Mouse (Mus musculus): Measurements from ENCODE around the gene Hmbs. TPM values are rescaled to one million over a fixed set of nuclear protein-coding genes. Genes with fewer than 3 reads are reported as not detected.

Hmbs gene
- total RNA-seq, 2 experiments from 2014 or later = 18.9 to 21.2 TPM

DNA sequence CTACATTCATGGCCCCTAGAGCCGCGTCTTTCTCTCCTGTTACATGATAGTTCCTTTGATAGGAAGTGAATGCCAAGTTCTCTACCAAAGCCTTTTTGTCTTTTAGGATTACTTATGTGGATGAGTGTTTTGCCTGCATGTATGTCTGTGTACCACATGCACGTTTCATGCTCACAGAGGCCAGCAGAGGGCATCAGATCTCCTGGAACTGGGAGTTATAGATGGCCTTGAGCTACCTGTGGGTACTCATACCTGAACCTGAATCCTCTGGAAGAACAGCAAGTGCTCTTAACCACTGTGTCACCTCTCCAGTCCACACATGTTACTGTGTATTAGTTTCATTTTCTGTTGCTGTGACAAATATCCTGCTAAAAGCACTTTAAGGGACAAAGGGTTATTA is 51.5 kb downstream of the Hmbs start:
- peak in 1 of 2 experiments; percentile 36 for DNase-seq (ENCODE audit: low spot score in 2 of 2)

DNA sequence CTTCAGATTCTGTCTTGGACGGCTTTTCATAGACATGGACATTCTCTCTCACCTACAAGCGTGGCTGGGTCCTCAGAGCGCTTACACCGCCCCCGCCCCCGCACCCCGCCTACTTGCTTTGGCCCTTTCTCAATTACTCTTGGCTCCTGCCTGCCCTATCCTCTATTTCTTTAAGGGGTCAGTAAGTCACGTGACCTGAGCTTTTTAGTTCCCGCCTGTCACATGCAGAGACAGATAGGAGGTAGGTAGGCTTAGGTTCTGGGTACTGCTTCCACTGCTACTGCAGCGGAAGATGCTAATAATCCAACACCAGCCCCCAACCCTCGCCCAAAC is 55.1 kb downstream of the Hmbs start:
- no peak for DNase-seq (ENCODE audit: low spot score in 2 of 2)

DNA sequence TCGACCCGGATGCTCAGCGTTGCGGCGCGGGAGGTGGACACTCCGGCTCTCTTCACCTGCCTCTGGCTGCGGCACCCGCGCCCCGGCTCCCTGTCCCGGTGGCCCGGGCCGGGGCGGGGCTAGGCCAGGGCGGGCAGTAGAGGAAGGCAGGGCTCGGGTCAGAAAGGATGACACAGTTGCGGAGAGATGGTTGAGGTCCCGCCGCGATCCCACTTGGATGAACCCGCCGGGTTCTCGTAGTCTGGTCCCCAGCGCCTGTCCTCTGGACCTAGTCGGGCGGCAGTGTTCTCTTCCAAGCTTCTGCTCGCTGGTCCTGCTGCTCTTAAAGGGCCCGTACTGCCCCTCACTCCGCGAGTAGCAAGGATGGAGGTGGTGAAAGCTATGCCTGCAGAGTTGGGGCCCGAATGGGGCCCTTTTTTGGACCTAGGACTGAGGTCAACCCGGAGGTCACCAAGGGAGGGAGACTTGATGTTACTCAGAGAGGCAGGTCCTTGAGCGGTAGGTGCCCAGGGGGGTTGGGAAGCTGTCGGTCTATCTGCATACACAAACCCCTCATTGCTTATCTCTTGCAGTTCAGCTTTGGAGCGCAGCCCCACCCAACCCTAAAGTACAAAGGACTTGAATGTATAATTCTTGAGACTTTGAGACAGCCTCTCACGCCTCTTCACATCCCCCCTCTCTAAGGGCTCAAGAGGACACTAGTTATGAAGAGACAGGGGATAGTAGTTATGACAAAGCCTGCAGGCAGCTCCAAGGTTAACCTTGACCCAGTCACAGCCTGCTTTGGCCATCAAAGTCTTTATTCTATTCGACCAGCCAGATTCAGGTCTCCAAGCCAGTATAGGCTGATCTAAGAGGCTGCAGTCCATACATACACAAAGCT is 55.7 kb downstream of the Hmbs start, which contains the start of gene Abcg4:
TSS of gene Abcg4 (minus strand) at position 540 of the 883 bp plus-strand sequence.
- DNase-seq (ENCODE audit: low spot score in 2 of 2) = peak; percentile 61 to 62

DNA sequence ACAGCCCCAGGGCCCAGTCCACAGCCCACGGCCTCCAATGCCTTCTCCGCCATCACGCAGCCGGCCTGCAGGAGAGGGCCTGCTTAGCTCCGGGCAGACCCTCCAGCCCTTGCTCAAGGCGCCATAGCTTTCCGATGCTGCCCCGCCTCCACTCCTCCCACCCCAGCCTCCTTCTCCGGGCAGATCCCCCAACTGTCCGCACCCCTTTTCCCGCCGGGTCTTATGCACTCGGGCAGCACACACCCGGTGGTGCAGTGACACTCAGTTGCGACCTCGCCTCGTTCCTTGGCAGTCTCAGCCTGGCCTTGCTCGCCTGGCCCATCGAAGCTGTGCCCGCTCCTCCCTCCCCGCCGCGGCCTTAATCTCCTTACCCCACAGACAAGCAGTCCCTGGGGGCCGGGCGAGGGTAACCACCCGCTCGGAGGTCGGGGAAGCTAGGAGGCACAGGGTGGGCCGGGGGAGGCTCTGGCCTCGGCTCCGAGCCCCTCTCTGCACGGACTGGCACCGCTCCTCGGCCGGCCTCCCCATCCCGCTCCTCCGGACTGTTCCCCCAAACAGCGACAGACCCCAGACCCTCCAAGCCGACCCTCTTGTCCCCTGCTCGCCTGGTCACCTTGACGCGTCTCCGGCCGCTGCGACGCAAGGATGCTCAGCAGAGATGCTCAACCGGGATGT is 56.5 kb downstream of the Hmbs start:
- DNase-seq (ENCODE audit: low spot score in 2 of 2) = peak in 1 of 2 experiments; percentile 19

DNA sequence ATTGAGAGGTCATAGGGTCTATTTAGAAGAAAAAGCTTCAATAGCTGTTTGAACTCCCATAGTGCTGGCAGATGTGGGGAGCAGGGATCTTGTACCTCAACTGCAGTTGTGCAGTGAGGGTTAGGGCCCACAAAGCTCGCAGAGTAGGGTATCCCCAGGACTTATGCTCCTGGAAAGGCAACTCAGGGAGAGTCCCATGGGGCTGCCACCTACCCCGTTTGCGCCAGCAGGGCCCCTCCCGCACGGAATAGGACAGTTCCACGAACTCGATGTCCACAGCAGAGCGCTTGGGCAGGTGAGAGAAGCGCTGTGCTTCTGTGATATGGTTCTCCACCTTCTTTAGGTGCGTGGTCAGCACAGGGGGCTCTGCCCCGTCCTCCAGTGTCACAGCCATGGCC is 57.0 kb downstream of the Hmbs start:
- peak in 1 of 2 experiments; percentile 22 for DNase-seq (ENCODE audit: low spot score in 2 of 2)

Small RNA genes lying within 50 kb of the gene (microRNA-seq; reads per million reads assigned to microRNA genes)
- 0 reads per million in 2 experiments for gene Gm44335

Other genes with a start within 250 kb of the Hmbs start
- 1 to 10 TPM in 1 of 2 experiments, under 1 TPM in 1; 0.30 to 1.8 TPM for gene Mfrp, start 242.5 kb downstream of the Hmbs start, total RNA-seq (2021)
- 10 to 100 TPM; 16.9 to 21.2 TPM for gene C1qtnf5, start 237.0 kb downstream of the Hmbs start, total RNA-seq (2021)
- under 1 TPM in 1 of 2 experiments, not detected in 1; 0.38 TPM for gene Gm49380, start 230.7 kb downstream of the Hmbs start, total RNA-seq (2021)
- gene Rnf26, start 230.7 kb downstream of the Hmbs start, total RNA-seq (2021) = 10 to 100 TPM; 29.7 to 29.8 TPM
- gene Mcam, start 209.8 kb downstream of the Hmbs start, total RNA-seq (2021) = 10 to 100 TPM in 1 of 2 experiments, 1 to 10 TPM in 1; 7.9 to 11.3 TPM
- gene Cbl, start 110.2 kb downstream of the Hmbs start, total RNA-seq (2021) = 10 to 100 TPM; 59.8 to 66.3 TPM
- 1 to 10 TPM; 4.7 to 6.1 TPM for gene Ccdc153, start 103.6 kb downstream of the Hmbs start, total RNA-seq (2021)
- 1 to 10 TPM in 1 of 2 experiments, under 1 TPM in 1; 0.86 to 1.5 TPM for gene Pdzd3, start 92.8 kb downstream of the Hmbs start, total RNA-seq (2021)
- gene Nlrx1, start 75.6 kb downstream of the Hmbs start, total RNA-seq (2021) = 10 to 100 TPM; 10.0 to 11.8 TPM
- 10 to 100 TPM; 65.5 to 74.6 TPM for gene Abcg4, start 55.6 kb downstream of the Hmbs start, total RNA-seq (2021)
- 10 to 100 TPM; 30.0 to 30.6 TPM for gene Hinfp, start 38.6 kb downstream of the Hmbs start, total RNA-seq (2021)
- 100 to 1,000 TPM; 197 to 228 TPM for gene C2cd2l, start 23.9 kb downstream of the Hmbs start, total RNA-seq (2021)
- 10 to 100 TPM; 14.7 to 15.7 TPM for gene Dpagt1, start 18.2 kb downstream of the Hmbs start, total RNA-seq (2021)
- gene H2afx, start 9.5 kb downstream of the Hmbs start, total RNA-seq (2021) = 10 to 100 TPM; 46.1 to 47.7 TPM
- 10 to 100 TPM; 54.9 to 56.6 TPM for gene Vps11, start 17.4 kb upstream of the Hmbs start, total RNA-seq (2021)
- 100 to 1,000 TPM; 130 to 141 TPM for gene Hyou1, start 35.3 kb upstream of the Hmbs start, total RNA-seq (2021)
- gene Slc37a4, start 52.6 kb upstream of the Hmbs start, total RNA-seq (2021) = 10 to 100 TPM; 27.4 to 28.9 TPM
- 100 to 1,000 TPM; 717 to 799 TPM for gene Rps25, start 62.9 kb upstream of the Hmbs start, total RNA-seq (2021)
- 10 to 100 TPM; 70.1 to 72.2 TPM for gene Trappc4, start 63.4 kb upstream of the Hmbs start, total RNA-seq (2021)
- 10 to 100 TPM; 19.0 to 21.1 TPM for gene Ccdc84, start 74.3 kb upstream of the Hmbs start, total RNA-seq (2021)
- gene Foxr1, start 96.9 kb upstream of the Hmbs start, total RNA-seq (2021) = not detected
- not detected for gene Upk2, start 110.7 kb upstream of the Hmbs start, total RNA-seq (2021)
- 10 to 100 TPM; 64.0 to 72.3 TPM for gene Bcl9l, start 138.6 kb upstream of the Hmbs start, total RNA-seq (2021)
- not detected for gene Cxcr5, start 217.6 kb upstream of the Hmbs start, total RNA-seq (2021)

Data from layer of hippocampus, adult 18-20 months (tissue).